Mouse (Mus musculus): Measurements from ENCODE around the gene Slc45a2. TPM values are rescaled to one million over a fixed set of nuclear protein-coding genes. Genes with fewer than 3 reads are reported as not detected.
A peak's percentile ranks its signal among the peaks of the same experiment; 100 is the strongest.

Gene Slc45a2
- polyA plus RNA-seq (2014; fragmentation: Nextera tagmentation; extraction: Ambion mirVana) = 0.07 TPM in 1 of 2 replicates, not detected in the other

DNA sequence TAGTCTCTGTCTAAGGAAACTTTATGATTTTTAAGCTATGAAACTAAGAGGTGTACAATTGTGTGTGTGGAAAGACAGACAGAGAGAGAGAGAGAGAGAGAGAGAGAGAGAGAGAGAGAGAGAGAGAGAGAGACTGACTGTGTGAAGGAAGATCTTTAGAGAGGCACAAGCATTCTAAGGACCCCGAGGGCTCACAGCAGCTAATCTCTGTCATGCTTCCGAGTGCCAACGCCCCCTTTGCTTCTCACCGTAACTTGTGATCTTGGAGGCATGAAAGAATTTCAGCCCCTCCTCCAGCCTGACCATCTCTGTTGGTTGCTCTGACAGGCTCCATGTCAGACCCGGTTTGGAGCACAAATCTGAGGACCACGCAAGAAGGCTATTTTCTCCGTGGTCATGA is at the start of gene Slc45a2:
Gene Slc45a2, plus strand, starts transcription at position 301 of the 400 bp plus-strand sequence.
- Histone ChIP-seq H3K27ac (ENCODE audit: low read depth, low read length) (no peak within 1 kb of the TSS), H3K9ac (replicated peaks; ENCODE audit: low read depth, low read length) (no peak within 1 kb of the TSS), H3K4me3 (ENCODE audit: low read depth, low read length) (no peak within 1 kb of the TSS), H3K36me3 (ENCODE audit: control insufficient read depth, insufficient read depth, low read length) (no peaks in the 10 kb centered on the region), H3K4me1 (ENCODE audit: control insufficient read depth, insufficient read depth, low read length) (no peaks in the 10 kb centered on the region), H3K9me3 (ENCODE audit: control insufficient read depth, low read length) (no peaks in the 10 kb centered on the region), H3K27me3 (ENCODE audit: control insufficient read depth, insufficient read depth, low read length) (no peaks in the 10 kb centered on the region), H3K4me2 (ENCODE audit: low read depth, low read length) (no peak within 1 kb of the TSS)
- WGBS = 75% methylated on average over 7 of the region's 7 CpGs
- no peak for ATAC-seq (ENCODE audit: low read depth)

DNA sequence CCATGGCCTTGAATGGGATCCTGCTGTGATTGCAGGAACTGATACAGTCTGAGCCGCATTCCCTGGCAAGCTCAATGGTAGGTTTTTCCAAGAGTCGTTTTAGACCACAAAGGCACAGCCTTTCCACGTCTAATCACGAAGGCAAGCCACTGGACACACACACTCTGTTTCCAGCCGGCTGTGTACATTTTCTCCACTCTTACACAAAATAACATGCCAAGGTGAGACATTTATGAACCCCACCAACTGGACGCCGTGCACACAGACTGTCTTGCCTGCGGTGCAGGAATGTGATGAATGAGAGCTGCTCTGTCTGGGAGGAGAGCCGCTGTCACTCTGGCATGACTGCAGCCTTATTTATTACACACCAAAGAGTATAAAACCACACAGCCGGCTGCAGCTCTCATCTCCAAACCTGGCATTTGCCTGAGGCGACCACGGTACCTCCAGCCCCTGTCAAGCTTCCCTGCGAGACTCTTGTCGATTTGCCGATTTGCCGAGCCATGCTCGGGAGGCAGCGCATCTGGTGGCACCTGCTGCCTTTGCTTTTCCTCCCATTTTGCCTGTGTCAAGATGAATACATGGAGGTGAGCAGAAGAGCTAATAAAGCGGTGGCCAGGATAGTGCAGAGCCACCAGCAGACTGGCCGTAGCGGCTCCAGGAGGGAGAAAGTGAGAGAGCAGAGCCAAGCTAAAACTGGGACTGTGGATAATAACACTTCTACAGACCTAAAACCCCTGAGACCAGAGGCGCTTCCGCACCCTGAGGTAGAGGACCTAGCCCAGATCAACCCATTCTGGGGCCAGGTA is 48.4 kb upstream of the Slc45a2 start, which contains the start of gene C1qtnf3:
Gene C1qtnf3, plus strand, starts transcription at position 382 of the 809 bp plus-strand sequence.
- peak within 1 kb of the TSS; percentile 55; the same call in 1 of the 2 replicates for H3K27ac ChIP-seq (ENCODE audit: low read depth, low read length)
- H3K9me3 ChIP-seq (ENCODE audit: control insufficient read depth, low read length) = no peaks in the 10 kb centered on the region
- peak within 1 kb of the TSS; percentile 8; the same call in 1 of the 2 replicates for H3K4me3 ChIP-seq (ENCODE audit: low read depth, low read length)
- no peaks in the 10 kb centered on the region for H3K27me3 ChIP-seq (ENCODE audit: control insufficient read depth, insufficient read depth, low read length)
- peak within 1 kb of the TSS; percentile 45 for H3K4me2 ChIP-seq (ENCODE audit: low read depth, low read length)
- no peaks in the 10 kb centered on the region for H3K4me1 ChIP-seq (ENCODE audit: control insufficient read depth, insufficient read depth, low read length)
- WGBS = 35% methylated on average over 23 of the region's 23 CpGs
- ATAC-seq (ENCODE audit: low read depth) = peak; percentile 77
- no peaks in the 10 kb centered on the region for H3K36me3 ChIP-seq (ENCODE audit: control insufficient read depth, insufficient read depth, low read length)
- H3K9ac ChIP-seq (replicated peaks; ENCODE audit: low read depth, low read length) = no peak within 1 kb of the TSS

DNA sequence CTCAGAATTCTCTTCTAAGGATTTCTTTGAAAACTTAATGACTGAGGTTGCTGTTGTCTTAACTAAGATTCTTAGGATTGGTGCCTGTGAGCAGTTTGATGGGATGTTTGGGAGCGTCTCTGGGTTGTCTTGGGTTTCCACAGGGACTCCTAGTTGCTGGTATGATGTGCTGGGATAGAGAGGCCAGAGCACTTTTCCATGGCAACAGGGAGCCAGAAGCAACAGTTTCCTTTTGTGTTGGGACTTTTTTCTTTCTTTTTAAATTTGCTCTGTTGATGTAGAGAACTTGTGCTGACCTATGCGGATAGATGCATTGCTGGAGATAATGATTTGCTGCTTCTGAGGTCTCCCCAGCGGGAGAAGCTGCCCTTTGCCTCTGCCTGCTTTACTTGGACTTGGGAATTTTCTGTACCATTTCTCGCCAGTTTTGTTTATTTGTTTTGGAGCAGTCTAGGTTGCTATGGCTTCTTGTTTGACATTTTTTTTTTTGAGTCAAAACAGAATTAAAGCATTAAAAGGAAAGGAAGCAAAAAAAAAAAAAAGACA is 47.7 kb upstream of the Slc45a2 start:
- no peaks in the 10 kb centered on the region for H3K4me1 ChIP-seq (ENCODE audit: control insufficient read depth, insufficient read depth, low read length)
- H3K27ac ChIP-seq (ENCODE audit: low read depth, low read length) = no peak overlapping the region; the same call in 1 of the 2 replicates
- no peaks in the 10 kb centered on the region for H3K9me3 ChIP-seq (ENCODE audit: control insufficient read depth, low read length)
- peak overlapping the region; percentile 45 for H3K4me2 ChIP-seq (ENCODE audit: low read depth, low read length)
- no peak overlapping the region for H3K9ac ChIP-seq (replicated peaks; ENCODE audit: low read depth, low read length)
- WGBS = 22% methylated on average over 4 of the region's 4 CpGs
- no peak overlapping the region for H3K4me3 ChIP-seq (ENCODE audit: low read depth, low read length)
- no peaks in the 10 kb centered on the region for H3K27me3 ChIP-seq (ENCODE audit: control insufficient read depth, insufficient read depth, low read length)
- no peaks in the 10 kb centered on the region for H3K36me3 ChIP-seq (ENCODE audit: control insufficient read depth, insufficient read depth, low read length)
- peak; percentile 54; the same call in 1 of the 2 replicates for ATAC-seq (ENCODE audit: low read depth)

DNA sequence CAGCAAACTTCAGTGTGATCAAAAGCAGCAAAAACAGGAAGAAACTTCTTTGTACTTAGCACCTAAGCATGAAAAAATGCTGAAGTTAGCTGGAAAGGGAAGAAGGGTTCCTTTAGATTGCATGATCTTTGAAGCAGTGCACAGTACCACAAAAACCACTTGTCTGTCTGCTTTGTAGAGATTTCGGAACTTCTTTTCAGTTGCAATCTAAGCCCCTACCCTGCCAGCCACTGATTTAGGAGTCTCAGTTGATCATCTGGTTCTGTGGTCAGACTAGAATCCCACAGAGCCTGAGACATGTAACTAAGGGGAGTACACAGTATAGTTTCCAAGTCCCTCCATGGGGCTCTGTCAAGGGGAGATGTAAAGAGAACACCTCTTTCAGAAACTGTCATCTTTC is 47.1 kb upstream of the Slc45a2 start:
- no peak overlapping the region for H3K9ac ChIP-seq (replicated peaks; ENCODE audit: low read depth, low read length)
- H3K36me3 ChIP-seq (ENCODE audit: control insufficient read depth, insufficient read depth, low read length) = no peaks in the 10 kb centered on the region
- H3K4me1 ChIP-seq (ENCODE audit: control insufficient read depth, insufficient read depth, low read length) = no peaks in the 10 kb centered on the region
- H3K9me3 ChIP-seq (ENCODE audit: control insufficient read depth, low read length) = no peaks in the 10 kb centered on the region
- ATAC-seq (ENCODE audit: low read depth) = no peak
- H3K4me3 ChIP-seq (ENCODE audit: low read depth, low read length) = no peak overlapping the region
- WGBS = 57% methylated on average over 1 of the region's 1 CpGs
- H3K27ac ChIP-seq (ENCODE audit: low read depth, low read length) = no peak overlapping the region
- H3K4me2 ChIP-seq (ENCODE audit: low read depth, low read length) = no peak overlapping the region
- H3K27me3 ChIP-seq (ENCODE audit: control insufficient read depth, insufficient read depth, low read length) = no peaks in the 10 kb centered on the region

GRCm38 (mm10) chr15:10954381-10955016 is 46.0 kb upstream of the Slc45a2 start:
- H3K9me3 ChIP-seq (ENCODE audit: control insufficient read depth, low read length) = no peaks in the 10 kb centered on the region
- no peak overlapping the region for H3K27ac ChIP-seq (ENCODE audit: low read depth, low read length)
- no peak for ATAC-seq (ENCODE audit: low read depth)
- H3K9ac ChIP-seq (replicated peaks; ENCODE audit: low read depth, low read length) = no peak overlapping the region
- 95% methylated on average over 6 of the region's 6 CpGs for WGBS
- H3K27me3 ChIP-seq (ENCODE audit: control insufficient read depth, insufficient read depth, low read length) = no peaks in the 10 kb centered on the region
- no peaks in the 10 kb centered on the region for H3K36me3 ChIP-seq (ENCODE audit: control insufficient read depth, insufficient read depth, low read length)
- H3K4me3 ChIP-seq (ENCODE audit: low read depth, low read length) = no peak overlapping the region
- no peaks in the 10 kb centered on the region for H3K4me1 ChIP-seq (ENCODE audit: control insufficient read depth, insufficient read depth, low read length)
- no peak overlapping the region for H3K4me2 ChIP-seq (ENCODE audit: low read depth, low read length)

DNA sequence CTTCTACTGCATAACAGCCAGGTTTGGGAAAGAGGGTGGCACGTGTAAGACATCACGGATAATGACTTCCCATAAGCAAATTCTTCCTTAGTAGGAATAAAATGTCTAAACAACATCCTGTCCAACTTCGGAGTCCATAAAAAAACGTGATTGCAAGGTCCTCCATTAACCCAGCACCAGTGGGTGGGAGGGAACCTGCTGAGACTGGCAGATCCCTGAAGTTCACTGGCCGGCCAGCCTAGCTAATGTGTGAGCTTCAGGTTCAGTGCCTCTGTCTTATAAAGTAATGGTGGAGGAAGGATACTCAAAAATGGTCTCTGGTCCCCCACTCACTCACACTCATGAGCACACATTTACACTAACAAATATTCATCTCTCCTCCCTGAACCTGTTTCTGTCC is 45.4 kb upstream of the Slc45a2 start:
- no peaks in the 10 kb centered on the region for H3K9me3 ChIP-seq (ENCODE audit: control insufficient read depth, low read length)
- H3K4me3 ChIP-seq (ENCODE audit: low read depth, low read length) = no peak overlapping the region
- H3K27ac ChIP-seq (ENCODE audit: low read depth, low read length) = no peak overlapping the region
- H3K4me1 ChIP-seq (ENCODE audit: control insufficient read depth, insufficient read depth, low read length) = no peaks in the 10 kb centered on the region
- WGBS = 68% methylated on average over 5 of the region's 5 CpGs
- no peak for ATAC-seq (ENCODE audit: low read depth)
- no peak overlapping the region for H3K9ac ChIP-seq (replicated peaks; ENCODE audit: low read depth, low read length)
- H3K36me3 ChIP-seq (ENCODE audit: control insufficient read depth, insufficient read depth, low read length) = no peaks in the 10 kb centered on the region
- no peak overlapping the region for H3K4me2 ChIP-seq (ENCODE audit: low read depth, low read length)
- H3K27me3 ChIP-seq (ENCODE audit: control insufficient read depth, insufficient read depth, low read length) = no peaks in the 10 kb centered on the region

DNA sequence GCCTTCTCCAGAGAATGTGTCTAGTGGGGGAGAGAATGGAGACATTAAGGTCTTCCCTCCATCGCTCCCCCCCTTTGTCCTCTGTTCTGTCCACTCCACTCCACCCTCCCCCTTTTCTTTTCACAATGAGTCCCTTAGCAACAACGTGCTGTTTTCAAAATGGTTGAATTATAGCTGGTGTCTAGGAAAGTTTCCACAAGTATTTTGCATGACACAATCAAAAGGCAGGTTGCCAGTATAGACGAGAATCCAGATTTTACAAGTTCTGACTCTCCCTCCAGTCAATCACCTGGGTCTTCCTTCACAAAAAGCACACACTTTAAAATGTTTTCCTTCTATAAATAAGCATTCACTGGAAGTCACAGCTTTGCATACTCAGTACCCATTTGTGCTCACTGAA is 43.8 kb upstream of the Slc45a2 start:
- Histone ChIP-seq H3K4me3 (ENCODE audit: low read depth, low read length) (no peak overlapping the region), H3K4me2 (ENCODE audit: low read depth, low read length) (no peak overlapping the region), H3K36me3 (ENCODE audit: control insufficient read depth, insufficient read depth, low read length) (no peaks in the 10 kb centered on the region), H3K4me1 (ENCODE audit: control insufficient read depth, insufficient read depth, low read length) (no peaks in the 10 kb centered on the region), H3K27ac (ENCODE audit: low read depth, low read length) (no peak overlapping the region), H3K9ac (replicated peaks; ENCODE audit: low read depth, low read length) (no peak overlapping the region), H3K27me3 (ENCODE audit: control insufficient read depth, insufficient read depth, low read length) (no peaks in the 10 kb centered on the region), H3K9me3 (ENCODE audit: control insufficient read depth, low read length) (no peaks in the 10 kb centered on the region)
- ATAC-seq (ENCODE audit: low read depth) = no peak
- WGBS = 25% methylated on average over 3 of the region's 3 CpGs

- H3K4me1 ChIP-seq (ENCODE audit: control insufficient read depth, insufficient read depth, low read length) = no peaks in the 10 kb centered on the region
- H3K4me2 ChIP-seq (ENCODE audit: low read depth, low read length) = no peak overlapping the region
- no peak overlapping the region for H3K27ac ChIP-seq (ENCODE audit: low read depth, low read length)
- no peak for ATAC-seq (ENCODE audit: low read depth)
- no peak overlapping the region for H3K9ac ChIP-seq (replicated peaks; ENCODE audit: low read depth, low read length)
- no peaks in the 10 kb centered on the region for H3K27me3 ChIP-seq (ENCODE audit: control insufficient read depth, insufficient read depth, low read length)
- H3K4me3 ChIP-seq (ENCODE audit: low read depth, low read length) = no peak overlapping the region
- no peaks in the 10 kb centered on the region for H3K9me3 ChIP-seq (ENCODE audit: control insufficient read depth, low read length)
- H3K36me3 ChIP-seq (ENCODE audit: control insufficient read depth, insufficient read depth, low read length) = no peaks in the 10 kb centered on the region
- 89% methylated on average over 15 of the region's 15 CpGs for WGBS
Measured at GRCm38 (mm10) chr15:10959277-10960026, 41.1 kb upstream of the Slc45a2 start.

Data from neural tube, embryonic 14.5 days (tissue).